Mouse (Mus musculus): ENCODE results near the gene Unc45a.
A peak's percentile ranks its signal among the peaks of the same experiment; 100 is the strongest.
"Not testable (repeated sequence)": the region's sequence is repeated elsewhere in the genome, so short reads cannot be mapped to it uniquely, and the experiment has no call there.

Gene Unc45a

DNA sequence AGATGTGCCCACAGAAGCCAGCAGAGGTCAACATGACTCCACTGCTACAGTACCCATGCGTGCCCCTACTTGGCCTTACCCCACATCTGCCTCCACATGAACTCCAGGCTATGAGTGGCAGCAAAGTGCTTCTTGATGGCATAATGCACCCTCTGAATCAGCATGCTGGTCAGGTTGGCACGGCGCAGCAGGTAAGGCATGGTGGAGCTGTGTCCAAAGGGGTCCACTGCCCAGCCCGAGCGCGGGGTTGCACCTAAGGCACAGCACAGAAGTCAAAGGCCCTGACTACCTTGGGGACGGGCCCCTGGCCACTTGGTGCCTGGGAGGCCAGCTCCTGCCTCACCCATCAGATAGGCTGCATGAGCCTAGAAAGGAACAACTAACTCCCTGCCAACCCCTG is 26.4 kb upstream of the Unc45a start:
- no peak for DNase-seq

DNA sequence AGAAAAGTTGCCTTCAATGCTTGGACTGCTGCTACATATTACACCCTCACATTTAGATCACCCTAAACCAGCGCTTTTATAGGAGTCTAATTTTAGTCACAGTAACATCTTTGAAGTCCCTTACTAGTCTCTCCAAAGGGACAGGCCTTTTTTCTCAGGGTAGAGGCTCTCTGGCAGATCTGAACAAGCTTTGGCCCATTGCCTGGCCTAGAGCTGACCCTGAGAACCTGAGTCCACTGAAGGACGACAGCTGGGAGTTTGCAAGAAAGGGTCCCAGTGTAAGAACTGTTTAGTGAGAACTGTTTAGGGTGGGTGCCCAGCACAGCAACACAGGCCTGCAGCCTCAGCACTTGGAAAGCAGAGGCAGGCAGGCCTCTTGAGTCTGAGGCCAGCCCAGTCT is 25.0 kb upstream of the Unc45a start:
- DNase-seq, result peak; percentile 50 to 63

DNA sequence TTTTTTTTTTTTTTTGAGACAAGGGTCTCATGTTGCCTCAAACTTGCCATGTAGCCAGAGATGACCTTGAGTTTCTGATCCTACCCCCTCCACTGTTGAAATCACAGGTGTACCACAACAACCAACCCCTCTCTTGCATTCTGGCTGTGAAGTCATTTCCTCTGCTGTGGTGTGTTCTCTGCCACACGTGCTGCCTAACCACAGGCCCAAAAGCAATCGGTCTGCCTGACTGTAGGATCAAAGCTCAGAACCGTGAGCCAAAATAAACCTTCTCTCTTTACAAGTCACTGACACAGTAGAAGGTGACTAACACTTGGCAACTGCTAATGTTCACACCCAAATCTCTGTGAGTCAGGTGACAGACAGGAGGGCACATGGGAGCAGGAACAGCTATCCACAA is 19.6 kb upstream of the Unc45a start:
- DNase-seq, result no peak

DNA sequence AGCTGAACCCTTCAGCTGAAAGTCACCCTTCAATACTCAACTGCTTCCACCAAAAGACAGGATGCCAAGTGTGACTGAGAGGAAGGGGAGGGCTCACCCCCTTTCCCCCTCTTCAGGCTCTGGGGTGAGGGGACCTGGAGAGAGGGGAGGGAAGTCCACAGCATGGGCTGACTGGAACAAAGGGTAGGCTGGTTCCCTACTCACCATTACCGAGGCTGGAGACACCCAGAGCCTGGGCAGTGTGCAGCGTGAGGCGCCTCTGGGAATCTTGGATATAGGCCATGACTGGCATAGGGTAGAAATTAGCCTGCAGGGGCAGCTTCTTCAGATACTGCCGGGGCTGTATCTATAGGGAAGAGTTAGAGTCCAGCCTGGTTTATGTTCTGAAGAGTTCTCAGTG is 17.2 kb upstream of the Unc45a start:
- DNase-seq, result no peak

DNA sequence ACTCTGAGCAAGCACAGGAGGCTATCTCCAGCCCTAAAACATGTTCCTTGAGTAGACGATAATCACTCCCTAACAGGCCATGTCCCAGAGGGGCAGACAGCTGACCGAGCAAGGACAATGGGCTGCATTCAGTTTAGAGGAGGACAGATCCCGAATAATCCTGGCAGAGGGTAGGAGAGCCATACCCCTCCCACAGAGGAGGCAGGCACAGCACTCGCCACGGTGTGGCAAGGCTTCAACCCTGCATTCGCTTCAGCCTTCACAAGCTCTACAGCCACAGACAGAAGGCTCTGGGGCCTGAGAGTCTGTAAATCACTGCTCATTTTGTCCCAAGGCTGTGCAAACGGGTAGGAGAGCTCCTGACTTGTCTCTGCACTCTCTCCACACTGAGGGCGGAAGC is 16.4 kb upstream of the Unc45a start:
- no peak for DNase-seq

DNA sequence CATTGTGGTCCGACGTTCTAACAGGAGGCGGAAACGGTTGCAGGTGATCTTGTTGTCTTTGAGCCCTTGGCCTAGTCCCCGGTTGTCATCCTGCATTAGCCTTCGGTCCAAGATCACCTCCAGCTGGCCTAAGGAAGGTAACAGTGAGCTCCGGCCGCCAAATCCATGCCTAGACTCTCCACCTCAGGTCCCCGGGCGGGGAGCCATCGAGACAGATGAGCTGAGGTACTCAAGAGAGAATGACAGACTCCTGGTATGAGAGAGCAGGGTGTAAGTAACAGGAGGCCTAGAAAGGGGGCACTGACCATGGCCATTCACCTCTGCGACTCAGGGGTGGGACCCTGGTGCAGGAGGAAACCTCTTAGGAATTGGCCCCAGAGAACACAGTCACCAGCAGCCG is 15.5 kb upstream of the Unc45a start:
- DNase-seq, result no peak

DNA sequence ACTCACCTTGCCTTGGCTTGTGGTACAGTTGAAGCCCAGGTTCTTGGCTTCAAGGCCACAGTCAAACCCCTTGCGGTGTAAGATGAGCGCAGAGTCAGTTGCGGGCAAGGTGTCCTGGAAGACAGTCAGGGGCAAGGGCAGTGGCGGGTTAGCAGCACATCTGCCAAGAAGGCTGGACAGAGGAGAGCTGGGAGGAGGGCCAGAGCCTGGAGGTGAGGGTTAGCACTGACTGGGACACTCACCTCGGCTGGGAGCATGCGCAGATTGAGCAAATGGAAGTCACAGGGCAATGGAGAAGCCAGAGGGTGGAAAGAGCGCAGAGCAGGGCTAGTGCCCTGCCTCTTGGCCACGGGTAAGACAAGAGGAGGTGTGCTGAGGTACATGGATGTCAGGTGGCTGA is 12.1 kb upstream of the Unc45a start:
- DNase-seq, result no peak

DNA sequence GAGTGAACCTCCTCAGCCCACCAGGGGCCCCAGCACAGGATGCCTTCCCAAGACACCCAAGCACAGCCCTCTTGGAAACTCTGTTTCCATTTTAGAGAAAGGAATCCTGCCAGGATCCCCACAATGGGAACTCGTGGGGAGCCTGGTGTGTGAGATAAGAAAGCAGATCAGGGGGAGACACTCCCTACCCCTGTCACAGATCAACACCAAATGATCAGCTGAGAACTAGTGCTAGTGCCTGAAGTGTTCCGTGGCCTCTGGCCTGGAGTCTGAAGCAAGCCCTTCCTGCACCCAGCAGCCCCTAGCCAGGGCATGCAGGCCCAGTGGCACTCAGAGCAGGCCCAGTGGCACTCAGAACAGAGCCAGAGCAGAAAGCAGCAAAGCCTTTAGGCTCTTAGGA is 10.0 kb upstream of the Unc45a start:
- DNase-seq, result no peak

DNA sequence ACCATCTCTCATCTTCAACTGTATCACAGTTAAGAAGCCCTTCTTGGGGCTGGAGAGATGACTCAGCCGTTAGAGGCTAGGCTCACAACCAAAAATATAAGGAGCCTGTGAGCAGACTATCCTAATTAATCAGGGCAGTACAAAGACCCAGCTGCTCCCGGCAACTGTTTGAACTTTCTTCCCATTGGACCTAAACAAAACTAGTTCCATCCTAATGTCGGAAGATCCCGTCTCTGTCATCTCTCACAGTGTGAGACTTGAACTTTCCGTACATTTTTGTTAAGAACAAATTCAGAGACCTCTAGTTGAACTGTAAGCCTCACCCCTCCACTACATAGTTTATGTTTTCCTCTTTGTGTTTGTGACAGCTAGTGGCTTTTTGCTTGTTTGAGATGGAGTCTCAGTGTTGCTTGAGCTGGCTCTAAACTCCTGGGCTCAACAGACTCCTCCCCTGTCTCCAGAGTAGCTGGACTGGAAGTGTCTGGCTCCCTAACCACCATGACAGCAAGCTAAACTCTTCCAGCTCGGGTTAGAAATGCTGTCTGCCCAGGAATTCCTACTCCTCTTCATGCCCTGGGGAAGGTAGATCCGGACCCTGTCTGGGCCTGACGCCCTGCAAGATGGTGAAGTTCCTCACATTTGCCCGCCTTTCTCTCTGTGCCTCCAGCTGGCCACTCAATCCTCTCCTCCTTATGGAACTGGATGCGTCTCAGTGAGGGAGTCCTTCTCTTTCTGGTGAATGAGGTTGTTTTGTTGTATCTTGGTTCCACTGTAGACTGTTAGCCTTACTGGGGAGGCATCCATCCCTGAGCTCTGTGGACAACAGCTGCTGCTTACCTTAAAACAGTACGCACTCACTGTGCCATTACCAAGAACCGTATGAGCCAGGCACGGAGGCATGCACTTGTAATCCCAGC is 7.1 kb upstream of the Unc45a start:
- no peak for DNase-seq

DNA sequence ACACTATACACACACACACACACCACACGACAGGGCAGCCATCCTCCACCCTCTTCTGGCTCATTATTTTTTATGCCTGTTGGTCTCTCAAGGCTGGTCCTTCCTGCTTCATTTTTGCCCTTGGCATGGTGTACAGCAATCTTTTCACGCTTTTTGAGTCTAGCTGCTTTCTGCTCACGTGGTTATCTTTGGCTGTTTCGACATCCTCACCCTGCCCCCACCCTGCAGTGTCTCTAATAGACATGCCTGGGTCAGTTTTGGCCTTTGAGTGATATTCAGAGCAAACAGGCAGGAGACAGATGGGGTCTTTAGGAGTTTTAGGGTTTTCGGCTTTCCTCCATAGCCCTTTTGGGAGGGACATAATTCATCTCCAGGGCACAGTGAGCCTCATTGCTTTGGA is 6.0 kb upstream of the Unc45a start:
- no peak for DNase-seq

DNA sequence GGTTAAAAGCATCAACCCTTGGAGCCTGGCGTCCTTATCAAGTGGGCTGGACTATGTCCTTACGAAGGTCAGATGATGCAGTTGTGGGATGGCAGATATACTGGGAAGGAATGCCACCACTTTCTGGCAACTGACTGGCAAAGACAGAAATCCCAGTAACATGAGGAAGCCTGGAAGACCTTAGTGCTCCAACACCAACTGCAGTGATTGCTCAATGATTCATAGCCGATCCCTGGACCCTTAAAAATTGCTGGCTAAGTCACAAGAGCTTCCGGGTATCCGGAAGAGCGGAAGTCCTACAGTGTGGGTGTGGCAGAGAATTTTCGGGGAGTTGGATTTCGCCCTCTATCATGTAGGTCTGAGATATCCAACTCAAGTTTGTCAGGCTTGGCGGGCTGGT is 5.4 kb upstream of the Unc45a start:
- no peak for DNase-seq

DNA sequence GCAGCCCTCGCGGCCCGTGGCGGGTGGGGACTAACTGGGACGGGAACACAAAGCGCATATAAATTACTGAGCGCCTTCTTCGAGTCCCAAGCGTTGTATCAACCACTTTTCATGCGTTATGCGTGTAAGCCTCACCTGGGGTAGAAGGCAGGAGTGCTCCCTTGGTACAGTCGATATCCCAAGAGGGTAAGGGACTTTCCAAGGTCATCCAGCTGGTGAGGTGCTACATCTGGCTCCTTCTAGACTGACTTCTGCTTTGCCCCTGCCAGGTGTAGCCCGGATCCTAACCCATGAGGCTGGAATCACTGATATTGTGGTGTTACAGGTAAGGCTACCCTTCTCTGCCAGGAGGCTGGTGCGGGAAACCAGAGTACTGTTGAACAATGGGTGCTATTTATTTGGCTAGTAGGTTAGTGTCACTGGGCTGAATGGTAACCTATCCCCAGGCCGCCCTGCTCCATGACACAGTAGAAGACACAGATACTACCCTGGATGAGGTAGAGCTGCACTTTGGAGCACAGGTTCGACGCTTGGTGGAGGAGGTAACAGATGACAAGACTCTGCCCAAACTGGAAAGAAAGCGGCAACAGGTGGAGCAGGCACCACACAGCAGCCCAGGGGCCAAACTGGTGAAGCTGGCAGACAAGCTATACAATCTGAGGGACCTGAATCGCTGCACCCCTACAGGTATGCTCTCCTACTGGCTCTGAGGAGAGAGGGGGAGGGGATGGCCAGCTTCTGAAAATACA is 2.6 kb upstream of the Unc45a start:
- DNase-seq, result peak in 1 of 2 experiments; percentile 17

DNA sequence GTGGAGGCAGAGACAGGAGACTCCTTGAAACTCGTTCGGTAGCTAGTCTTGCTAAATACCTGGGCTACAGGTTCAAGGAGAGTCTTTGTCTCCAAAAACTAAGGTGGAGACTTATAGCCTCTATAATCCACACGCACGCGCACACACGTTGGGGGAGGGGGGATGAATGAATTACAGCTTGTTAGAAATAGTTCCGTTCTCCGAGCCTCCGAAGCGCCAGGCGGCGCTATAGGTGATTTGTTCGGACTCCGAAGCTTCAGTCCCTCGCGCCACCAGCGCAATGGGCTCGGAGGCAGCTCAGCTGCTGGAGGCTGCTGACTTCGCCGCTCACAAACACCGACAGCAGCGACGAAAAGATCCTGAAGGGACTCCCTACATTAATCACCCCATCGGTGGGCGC is 2.1 kb upstream of the Unc45a start, which contains the start of gene Hddc3:
Hddc3 (plus strand) TSS at position 247 of the 400 bp plus-strand sequence.
- peak; percentile 95 to 98 for DNase-seq

DNA sequence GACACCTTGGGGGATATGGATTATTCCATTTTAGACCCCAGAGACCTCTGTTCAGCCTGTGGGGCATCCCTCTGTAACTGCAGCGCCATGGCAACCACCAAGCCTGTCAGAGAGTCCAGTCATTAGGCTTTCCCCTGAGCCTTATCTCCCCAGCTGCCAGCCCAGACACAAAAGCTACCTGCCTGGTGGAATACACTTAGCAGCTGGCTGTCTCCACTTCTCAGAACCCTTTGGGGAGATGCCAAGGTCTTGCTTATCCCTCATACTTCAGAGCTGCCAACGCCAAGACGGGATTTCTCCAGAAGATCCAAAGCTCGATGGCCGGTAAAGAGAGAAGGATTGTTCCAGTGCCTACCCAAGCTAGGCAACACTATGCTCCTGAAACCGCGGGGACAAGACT is 988 bp upstream of the Unc45a start:
- no peak for DNase-seq

DNA sequence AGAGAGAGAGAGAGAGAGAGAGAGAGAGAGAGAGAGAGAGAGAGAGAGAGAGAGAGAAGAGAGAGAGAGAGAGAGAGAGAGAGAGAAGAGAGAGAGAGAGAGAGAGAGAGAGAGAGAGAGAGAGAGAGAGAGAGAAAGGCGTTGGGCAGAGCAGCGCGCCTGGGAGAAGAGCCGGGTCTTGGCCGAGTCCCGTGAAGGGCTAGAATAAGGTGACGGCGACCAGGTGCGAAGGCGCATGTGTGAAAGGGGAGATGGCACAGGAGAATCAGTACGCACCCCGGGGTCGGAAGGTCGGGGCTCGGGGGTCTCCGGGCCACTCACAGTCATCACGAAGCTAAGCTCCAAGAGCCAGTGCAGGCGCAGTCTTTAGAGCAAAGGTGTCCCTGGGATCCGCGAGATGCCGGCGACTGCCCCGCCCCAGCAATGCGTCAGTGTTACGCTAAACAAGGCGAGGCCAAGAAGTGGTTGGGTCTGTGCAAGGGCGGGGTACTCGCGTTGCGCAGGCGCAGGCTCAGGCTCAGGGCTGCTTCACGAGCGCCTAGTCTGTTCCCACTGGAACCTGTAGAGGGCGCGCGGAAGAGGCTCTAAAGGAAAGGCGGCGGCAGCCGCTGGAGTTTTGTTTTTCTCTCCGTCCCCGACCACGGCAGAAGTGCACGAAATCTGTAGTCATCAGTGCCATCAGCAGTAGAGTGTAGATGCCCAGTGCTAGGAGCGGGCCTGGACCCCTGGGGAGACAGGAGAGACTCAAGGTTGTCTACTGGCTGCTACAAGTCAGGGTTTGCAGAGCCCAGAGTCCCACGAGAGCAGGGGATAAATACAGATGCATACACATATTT is 794 bp downstream of the Unc45a start:
- peak; percentile 99 for DNase-seq

DNA sequence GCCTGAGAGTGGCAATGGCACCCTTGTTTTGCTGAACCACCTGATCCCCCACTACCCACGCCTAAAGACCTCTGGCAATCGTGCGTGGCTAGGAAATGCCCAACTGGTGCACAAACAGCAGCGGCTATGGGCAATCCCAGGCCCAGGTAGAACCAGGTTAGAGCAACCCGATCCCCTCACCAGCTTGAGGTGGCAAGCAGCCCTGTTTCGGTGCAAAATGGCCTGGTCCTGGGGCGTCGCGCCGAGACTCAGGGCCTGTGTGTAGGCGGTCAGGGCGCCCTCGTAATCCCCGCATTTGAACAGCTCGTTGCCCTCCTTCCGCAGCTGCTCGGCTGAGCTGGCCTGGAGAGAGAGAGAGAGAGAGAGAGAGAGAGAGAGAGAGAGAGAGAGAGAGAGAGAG is 1.4 kb downstream of the Unc45a start:
- DNase-seq, result peak; percentile 13 to 55

DNA sequence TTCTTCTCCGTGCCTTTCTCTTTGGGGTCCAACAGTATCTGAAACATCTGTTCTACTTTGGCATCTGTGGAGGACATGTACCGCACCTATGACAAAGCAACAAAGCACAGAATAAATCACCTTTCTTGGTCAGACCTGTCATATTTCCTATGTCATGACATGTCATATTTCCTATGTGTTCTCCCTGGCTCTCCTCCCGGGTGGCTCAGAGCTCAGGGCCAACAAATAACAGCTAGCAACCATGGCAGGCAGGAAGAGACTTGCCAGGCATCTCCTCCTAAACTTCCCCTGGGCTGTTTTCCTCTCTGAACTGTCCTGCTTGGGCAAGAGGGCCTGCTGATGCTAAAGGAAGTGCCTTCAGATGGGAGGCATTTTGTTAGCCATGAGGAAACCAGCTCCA is 3.9 kb downstream of the Unc45a start:
- DNase-seq, result no peak

DNA sequence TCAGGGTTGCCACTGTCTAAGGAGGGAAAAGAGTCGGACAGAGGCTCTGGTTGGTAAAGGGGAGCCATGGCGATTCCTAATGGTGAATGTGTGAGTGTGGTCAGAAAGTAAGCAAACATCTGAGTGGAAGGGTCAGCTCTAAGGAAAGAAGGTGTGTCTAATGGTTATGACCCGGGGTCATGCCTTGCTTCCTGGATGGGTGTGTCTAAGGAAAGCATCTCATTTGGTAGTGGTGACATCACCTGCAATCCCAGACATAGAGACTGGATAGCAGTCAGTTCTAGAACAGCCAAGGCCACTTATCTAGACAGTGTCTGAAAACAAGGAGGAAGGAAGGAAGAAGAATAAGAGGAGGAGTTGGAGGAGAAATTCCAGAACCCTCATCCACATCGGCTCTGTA is 6.0 kb downstream of the Unc45a start:
- DNase-seq, result no peak

DNA sequence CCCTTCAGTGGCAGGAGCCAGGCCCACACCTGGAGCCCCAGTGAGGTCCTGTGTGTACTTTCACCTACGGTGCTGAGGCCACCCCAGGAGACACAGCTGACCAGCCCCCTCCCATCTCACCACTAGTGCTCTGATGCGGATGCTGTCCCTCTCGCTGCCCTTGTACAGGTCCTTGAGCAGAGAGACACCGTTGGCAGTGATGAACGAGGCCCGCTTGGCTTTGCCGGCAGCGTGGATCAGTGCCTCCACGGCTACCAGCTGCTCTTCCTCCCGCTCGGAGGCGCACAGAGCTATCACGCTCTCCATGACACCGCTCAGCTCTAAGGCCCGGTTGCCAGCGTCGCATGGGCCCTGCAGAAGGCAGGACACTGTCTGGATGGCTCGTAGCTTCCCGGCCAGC is 9.4 kb downstream of the Unc45a start:
- no peak for DNase-seq

DNA sequence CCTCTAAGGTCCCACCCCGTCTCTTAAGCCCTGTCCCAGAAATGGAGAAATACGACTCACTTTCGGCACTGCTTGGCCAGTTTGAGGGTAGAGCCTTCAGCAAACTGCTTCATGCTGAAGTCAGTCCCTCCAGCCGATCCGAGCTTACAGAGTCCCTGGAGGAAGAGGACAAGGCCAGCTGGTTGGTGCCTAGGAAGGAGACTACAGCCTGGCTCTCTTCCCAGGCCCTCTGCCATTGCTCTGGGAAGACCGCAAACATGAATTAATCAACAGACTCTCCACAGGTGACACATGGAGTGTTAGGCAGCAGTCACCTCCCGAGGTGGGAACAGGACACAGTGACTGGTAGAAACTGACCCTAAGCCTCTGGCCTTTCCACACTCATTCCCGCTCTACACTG is 10.5 kb downstream of the Unc45a start:
- DNase-seq, result no peak

DNA sequence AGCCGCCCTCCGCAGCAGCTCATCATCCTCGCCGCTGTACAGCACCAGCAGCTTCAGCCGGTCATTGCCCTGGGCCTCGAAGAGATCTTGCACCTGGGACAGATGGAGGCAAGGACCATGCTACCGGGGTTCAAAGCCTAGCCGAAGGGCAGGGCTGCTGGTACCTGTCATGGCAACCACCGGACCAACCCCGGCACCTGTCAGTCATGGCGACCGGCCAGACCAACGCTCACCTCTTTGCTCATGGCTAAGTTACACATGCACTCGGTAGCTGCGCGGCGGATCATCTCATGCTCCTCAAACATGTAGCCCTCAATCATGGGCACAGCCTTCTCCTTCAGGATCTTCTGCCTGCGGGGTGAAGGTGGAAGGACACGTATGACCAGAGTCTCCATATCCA is 14.7 kb downstream of the Unc45a start:
- DNase-seq, result no peak

DNA sequence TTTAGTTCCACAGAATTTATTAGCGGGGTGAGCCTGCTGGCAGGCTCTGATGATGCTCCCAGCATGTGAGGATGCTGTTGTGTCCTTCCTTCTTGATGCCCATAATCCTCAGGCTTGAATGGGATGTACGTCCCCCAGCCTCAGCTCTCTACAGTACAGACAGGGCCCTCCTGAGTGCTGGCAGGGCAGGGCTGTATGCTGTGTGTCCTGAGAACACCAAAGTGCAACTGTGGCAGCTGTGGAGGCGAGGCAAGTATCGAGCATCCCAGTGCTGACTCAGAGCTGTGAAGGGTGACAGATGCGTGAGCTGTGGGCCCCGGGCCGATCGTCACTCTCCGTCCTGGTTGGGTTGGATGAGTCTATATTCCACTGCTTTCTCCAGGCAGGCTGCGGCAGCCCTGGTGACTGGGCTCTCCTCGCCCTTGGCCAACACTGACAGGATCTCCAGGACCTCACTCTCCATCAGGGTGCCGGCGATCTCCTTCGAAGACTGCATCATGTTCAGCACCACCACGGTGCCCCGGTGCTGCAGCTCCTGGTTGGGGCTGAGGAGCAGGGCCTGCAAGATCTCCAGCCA is 15.4 kb downstream of the Unc45a start:
- no peak for DNase-seq

DNA sequence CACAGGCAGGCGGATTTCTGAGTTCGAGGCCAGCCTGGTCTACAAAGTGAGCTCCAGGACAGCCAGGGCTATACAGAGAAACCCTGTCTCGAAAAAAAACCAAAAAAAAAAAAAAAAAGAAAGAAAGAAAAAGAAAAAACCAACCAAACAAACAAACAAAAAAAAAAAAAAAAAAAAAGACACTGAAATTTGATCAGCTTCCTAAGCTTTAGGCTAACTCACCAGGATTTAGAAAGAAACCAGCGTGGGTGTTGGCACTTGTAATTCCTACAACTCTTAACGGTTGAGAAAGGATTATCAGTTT is 16.0 kb downstream of the Unc45a start:
- not testable (repeated sequence) for DNase-seq

Measured in kidney, postnatal 36 days (tissue).